Mouse (Mus musculus): ENCODE measurements around the gene Zbtb42. TPM values are rescaled to one million over a fixed set of nuclear protein-coding genes. Genes with fewer than 3 reads are reported as not detected.
A peak's percentile ranks its signal among the peaks of the same experiment; 100 is the strongest.

Gene Zbtb42
- polyA plus RNA-seq, 1 experiment from 2014 or later = 1.8 TPM

GRCm38 (mm10) chr12:112654076-112654475 is 24.6 kb upstream of the Zbtb42 start:
- Histone ChIP-seq H3K4me2 (ENCODE audit: low read length) (no peak overlapping the region), H3K4me1 (ENCODE audit: control insufficient read depth, insufficient read depth, low read length) (no peaks in the 10 kb centered on the region), H3K36me3 (ENCODE audit: control insufficient read depth, insufficient read depth, low read length) (peaks cover 90% of the 10 kb centered on the region), H3K27me3 (replicated peaks; ENCODE audit: control insufficient read depth, insufficient read depth, low read length) (no peaks in the 10 kb centered on the region), H3K9me3 (replicated peaks; ENCODE audit: control insufficient read depth, low read length) (no peaks in the 10 kb centered on the region), H3K27ac (ENCODE audit: low read depth, low read length) (no peak overlapping the region; the same call in 1 of the 2 replicates), H3K4me3 (ENCODE audit: low read depth, low read length) (no peak overlapping the region), H3K9ac (ENCODE audit: low read length) (no peak overlapping the region)
- DNase-seq (ENCODE audit: low spot score) = no peak
- no peak for ATAC-seq
- 90% methylated on average over 5 of the region's 5 CpGs for WGBS

GRCm38 (mm10) chr12:112658619-112659018 is 20.0 kb upstream of the Zbtb42 start:
- no peak for ATAC-seq
- Histone ChIP-seq H3K4me2 (ENCODE audit: low read length) (no peak overlapping the region), H3K9ac (ENCODE audit: low read length) (no peak overlapping the region), H3K4me1 (ENCODE audit: control insufficient read depth, insufficient read depth, low read length) (peaks cover 27% of the 10 kb centered on the region), H3K27ac (ENCODE audit: low read depth, low read length) (no peak overlapping the region), H3K9me3 (replicated peaks; ENCODE audit: control insufficient read depth, low read length) (no peaks in the 10 kb centered on the region), H3K36me3 (ENCODE audit: control insufficient read depth, insufficient read depth, low read length) (peaks cover 93% of the 10 kb centered on the region), H3K27me3 (replicated peaks; ENCODE audit: control insufficient read depth, insufficient read depth, low read length) (no peaks in the 10 kb centered on the region), H3K4me3 (ENCODE audit: low read depth, low read length) (no peak overlapping the region)
- 95% methylated on average over 7 of the region's 7 CpGs for WGBS
- peak; percentile 32 for DNase-seq (ENCODE audit: low spot score)

GRCm38 (mm10) chr12:112659109-112659508 is 19.5 kb upstream of the Zbtb42 start:
- 82% methylated on average over 6 of the region's 6 CpGs for WGBS
- peak; percentile 21 for DNase-seq (ENCODE audit: low spot score)
- Histone ChIP-seq H3K9me3 (replicated peaks; ENCODE audit: control insufficient read depth, low read length) (no peaks in the 10 kb centered on the region), H3K4me3 (ENCODE audit: low read depth, low read length) (no peak overlapping the region), H3K4me1 (ENCODE audit: control insufficient read depth, insufficient read depth, low read length) (peaks cover 32% of the 10 kb centered on the region), H3K9ac (ENCODE audit: low read length) (no peak overlapping the region), H3K27ac (ENCODE audit: low read depth, low read length) (no peak overlapping the region), H3K27me3 (replicated peaks; ENCODE audit: control insufficient read depth, insufficient read depth, low read length) (no peaks in the 10 kb centered on the region), H3K36me3 (ENCODE audit: control insufficient read depth, insufficient read depth, low read length) (peaks cover 91% of the 10 kb centered on the region), H3K4me2 (ENCODE audit: low read length) (no peak overlapping the region)
- no peak for ATAC-seq

- peak; percentile 41 for ATAC-seq
- Histone ChIP-seq H3K36me3 (ENCODE audit: control insufficient read depth, insufficient read depth, low read length) (peaks cover 79% of the 10 kb centered on the region), H3K27ac (ENCODE audit: low read depth, low read length) (peak overlapping the region; percentile 77), H3K27me3 (replicated peaks; ENCODE audit: control insufficient read depth, insufficient read depth, low read length) (no peaks in the 10 kb centered on the region), H3K9ac (ENCODE audit: low read length) (peak overlapping the region; percentile 40; the same call in 1 of the 2 replicates), H3K9me3 (replicated peaks; ENCODE audit: control insufficient read depth, low read length) (no peaks in the 10 kb centered on the region), H3K4me2 (ENCODE audit: low read length) (peak overlapping the region; percentile 32), H3K4me3 (ENCODE audit: low read depth, low read length) (no peak overlapping the region), H3K4me1 (ENCODE audit: control insufficient read depth, insufficient read depth, low read length) (peaks cover 46% of the 10 kb centered on the region)
- WGBS = 19% methylated on average over 5 of the region's 5 CpGs
- DNase-seq (ENCODE audit: low spot score) = peak; percentile 91
Observed at GRCm38 (mm10) chr12:112660576-112661326, 17.9 kb upstream of the Zbtb42 start.

GRCm38 (mm10) chr12:112661327-112661605 is 17.4 kb upstream of the Zbtb42 start:
- Histone ChIP-seq H3K9me3 (replicated peaks; ENCODE audit: control insufficient read depth, low read length) (no peaks in the 10 kb centered on the region), H3K4me3 (ENCODE audit: low read depth, low read length) (no peak overlapping the region), H3K27me3 (replicated peaks; ENCODE audit: control insufficient read depth, insufficient read depth, low read length) (no peaks in the 10 kb centered on the region), H3K36me3 (ENCODE audit: control insufficient read depth, insufficient read depth, low read length) (peaks cover 79% of the 10 kb centered on the region), H3K9ac (ENCODE audit: low read length) (peak overlapping the region; percentile 40; the same call in 1 of the 2 replicates), H3K4me2 (ENCODE audit: low read length) (peak overlapping the region; percentile 32; the same call in 1 of the 2 replicates), H3K27ac (ENCODE audit: low read depth, low read length) (peak overlapping the region; percentile 67), H3K4me1 (ENCODE audit: control insufficient read depth, insufficient read depth, low read length) (peaks cover 51% of the 10 kb centered on the region)
- WGBS = 72% methylated on average over 3 of the region's 3 CpGs
- ATAC-seq = no peak
- DNase-seq (ENCODE audit: low spot score) = no peak

- Histone ChIP-seq H3K9ac (ENCODE audit: low read length) (no peak overlapping the region), H3K36me3 (ENCODE audit: control insufficient read depth, insufficient read depth, low read length) (peaks cover 75% of the 10 kb centered on the region)
Observed at GRCm38 (mm10) chr12:112661851-112662250, 16.8 kb upstream of the Zbtb42 start.

GRCm38 (mm10) chr12:112663303-112663702 is 15.3 kb upstream of the Zbtb42 start:
- Histone ChIP-seq H3K4me1 (ENCODE audit: control insufficient read depth, insufficient read depth, low read length) (peaks cover 52% of the 10 kb centered on the region), H3K4me2 (ENCODE audit: low read length) (peak overlapping the region; percentile 36), H3K4me3 (ENCODE audit: low read depth, low read length) (no peak overlapping the region), H3K27ac (ENCODE audit: low read depth, low read length) (peak overlapping the region; percentile 89), H3K9ac (ENCODE audit: low read length) (peak overlapping the region; percentile 47), H3K27me3 (replicated peaks; ENCODE audit: control insufficient read depth, insufficient read depth, low read length) (no peaks in the 10 kb centered on the region), H3K36me3 (ENCODE audit: control insufficient read depth, insufficient read depth, low read length) (peaks cover 75% of the 10 kb centered on the region), H3K9me3 (replicated peaks; ENCODE audit: control insufficient read depth, low read length) (no peaks in the 10 kb centered on the region)
- DNase-seq (ENCODE audit: low spot score) (peak; percentile 39), ATAC-seq (no peak)
- 38% methylated on average over 11 of the region's 11 CpGs for WGBS

More at GRCm38 (mm10) chr12:112661851-112662250, 16.8 kb upstream of the Zbtb42 start:
- DNase-seq (ENCODE audit: low spot score) (no peak), ATAC-seq (no peak)
- peaks cover 52% of the 10 kb centered on the region for H3K4me1 ChIP-seq (ENCODE audit: control insufficient read depth, insufficient read depth, low read length)
- WGBS = 88% methylated on average over 9 of the region's 9 CpGs
- H3K9me3 ChIP-seq (replicated peaks; ENCODE audit: control insufficient read depth, low read length) = no peaks in the 10 kb centered on the region
- no peak overlapping the region for H3K4me2 ChIP-seq (ENCODE audit: low read length)
- no peaks in the 10 kb centered on the region for H3K27me3 ChIP-seq (replicated peaks; ENCODE audit: control insufficient read depth, insufficient read depth, low read length)
- H3K27ac ChIP-seq (ENCODE audit: low read depth, low read length) = peak overlapping the region; percentile 67
- H3K4me3 ChIP-seq (ENCODE audit: low read depth, low read length) = no peak overlapping the region

- Histone ChIP-seq H3K36me3 (ENCODE audit: control insufficient read depth, insufficient read depth, low read length) (peaks cover 75% of the 10 kb centered on the region), H3K9ac (ENCODE audit: low read length) (peak overlapping the region; percentile 47), H3K4me2 (ENCODE audit: low read length) (peak overlapping the region; percentile 36), H3K27me3 (replicated peaks; ENCODE audit: control insufficient read depth, insufficient read depth, low read length) (no peaks in the 10 kb centered on the region), H3K9me3 (replicated peaks; ENCODE audit: control insufficient read depth, low read length) (no peaks in the 10 kb centered on the region), H3K27ac (ENCODE audit: low read depth, low read length) (peak overlapping the region; percentile 89), H3K4me1 (ENCODE audit: control insufficient read depth, insufficient read depth, low read length) (peaks cover 52% of the 10 kb centered on the region), H3K4me3 (ENCODE audit: low read depth, low read length) (0 out of 2 replicates have a peak overlapping the region, but pooled peaks have one; percentile 5)
- DNase-seq (ENCODE audit: low spot score) (peak; percentile 50), ATAC-seq (peak; percentile 43)
- WGBS = 36% methylated on average over 12 of the region's 12 CpGs
Observed at GRCm38 (mm10) chr12:112663716-112664115, 14.9 kb upstream of the Zbtb42 start.

- Histone ChIP-seq H3K36me3 (ENCODE audit: control insufficient read depth, insufficient read depth, low read length) (peaks cover 75% of the 10 kb centered on the region), H3K9me3 (replicated peaks; ENCODE audit: control insufficient read depth, low read length) (no peaks in the 10 kb centered on the region), H3K9ac (ENCODE audit: low read length) (peak overlapping the region; percentile 47), H3K4me3 (ENCODE audit: low read depth, low read length) (0 out of 2 replicates have a peak overlapping the region, but pooled peaks have one; percentile 5), H3K27ac (ENCODE audit: low read depth, low read length) (peak overlapping the region; percentile 89), H3K27me3 (replicated peaks; ENCODE audit: control insufficient read depth, insufficient read depth, low read length) (no peaks in the 10 kb centered on the region), H3K4me1 (ENCODE audit: control insufficient read depth, insufficient read depth, low read length) (peaks cover 52% of the 10 kb centered on the region), H3K4me2 (ENCODE audit: low read length) (peak overlapping the region; percentile 36)
- WGBS = 16% methylated on average over 2 of the region's 2 CpGs
- DNase-seq (ENCODE audit: low spot score) = peak; percentile 71
- peak; percentile 42 for ATAC-seq
Observed at GRCm38 (mm10) chr12:112664124-112664523, 14.5 kb upstream of the Zbtb42 start.
